Mouse (Mus musculus) left cerebral cortex, adult 8-10 months (tissue): ENCODE results near the gene Hectd1. TPM values are rescaled to one million over a fixed set of nuclear protein-coding genes. Genes with fewer than 3 reads are reported as not detected.

Experiments
- DNase-seq, 2 experiments: peaks; one replicate each; pipeline ENCODE4 v3.0.0; 2022; ENCODE audit warnings: low spot score in 2 of 2
- total RNA-seq, 4 experiments: library from RNA; stranded (reverse); gene quantifications; 2 replicates each; pipeline ENCODE4 v1.2.4; 2022

Gene Hectd1
- total RNA-seq, 4 experiments from 2014 or later: 77.1 to 85.4 (median 79.4) TPM

- DNase-seq: no peak
Measured at GRCm38 (mm10) chr12:51768702-51769101, 60.6 kb downstream of the Hectd1 start.

GRCm38 (mm10) chr12:51767454-51767853 lies 61.9 kb downstream of the Hectd1 start:
- DNase-seq: no peak

- no peak for DNase-seq
Measured at GRCm38 (mm10) chr12:51759374-51759773, 70.0 kb downstream of the Hectd1 start.

- no peak for DNase-seq
Measured at GRCm38 (mm10) chr12:51756599-51756961, 72.8 kb downstream of the Hectd1 start.

- DNase-seq: no peak
Measured at GRCm38 (mm10) chr12:51755938-51756598, 73.3 kb downstream of the Hectd1 start.

- DNase-seq: no peak
Measured at GRCm38 (mm10) chr12:51747348-51747747, 82.0 kb downstream of the Hectd1 start.

- no peak for DNase-seq
Measured at GRCm38 (mm10) chr12:51744957-51745356, 84.4 kb downstream of the Hectd1 start.

GRCm38 (mm10) chr12:51741690-51742089 lies 87.6 kb downstream of the Hectd1 start:
- no peak for DNase-seq

GRCm38 (mm10) chr12:51736807-51737206 lies 92.5 kb downstream of the Hectd1 start:
- no peak for DNase-seq

GRCm38 (mm10) chr12:51736381-51736780 lies 93.0 kb downstream of the Hectd1 start:
- DNase-seq: no peak

GRCm38 (mm10) chr12:51735840-51736271 lies 93.5 kb downstream of the Hectd1 start:
- DNase-seq: no peak

- DNase-seq: no peak
Measured at GRCm38 (mm10) chr12:51734605-51735211, 94.6 kb downstream of the Hectd1 start.

GRCm38 (mm10) chr12:51729827-51730226 lies 99.5 kb downstream of the Hectd1 start:
- no peak for DNase-seq

GRCm38 (mm10) chr12:51729058-51729457 lies 100.3 kb downstream of the Hectd1 start:
- no peak for DNase-seq

GRCm38 (mm10) chr12:51721836-51722235 lies 107.5 kb downstream of the Hectd1 start:
- DNase-seq: no peak

GRCm38 (mm10) chr12:51718617-51719016 lies 110.7 kb downstream of the Hectd1 start:
- no peak for DNase-seq

GRCm38 (mm10) chr12:51712685-51713084 lies 116.7 kb downstream of the Hectd1 start:
- no peak for DNase-seq

- no peak for DNase-seq
Measured at GRCm38 (mm10) chr12:51710154-51710553, 119.2 kb downstream of the Hectd1 start.

GRCm38 (mm10) chr12:51709741-51710140 lies 119.6 kb downstream of the Hectd1 start:
- DNase-seq: peak in 1 of 2 experiments; percentile 33

- peak in 1 of 2 experiments; percentile 91 for DNase-seq
Measured at GRCm38 (mm10) chr12:51708941-51709686, 120.2 kb downstream of the Hectd1 start.

- no peak for DNase-seq
Measured at GRCm38 (mm10) chr12:51706673-51707235, 122.6 kb downstream of the Hectd1 start.

GRCm38 (mm10) chr12:51705778-51706177 lies 123.6 kb downstream of the Hectd1 start:
- DNase-seq: no peak
